ENCODE assay signal across 28 mouse cellular contexts in genomic region chr5:44481406-44481805, GRCm38 (mm10).
DNase-seq lines count a peak whose midpoint lies in the region; ATAC-seq and TF ChIP-seq lines count a peak whose summit lies in the region.
"Had no signal": no experiment of that assay in that cellular context is flagged by ENCODE, and none has a peak within 500 bp of the region (broad histone marks: within the 10 kb centered on the region; RNA-seq: fewer than 3 reads in every experiment).

No protein-coding gene starts in this region.

- no peak overlapping the region for H3K4me2 ChIP-seq in kidney, embryonic 14.5 days (replicated peaks; ENCODE audit: low read depth, low read length)
- no peak overlapping the region for H3K4me2 ChIP-seq in limb, embryonic 14.5 days (replicated peaks; ENCODE audit: low read depth, low read length, severe bottlenecking)
- H3K4me2 ChIP-seq: embryonic facial prominence, embryonic 15.5 days; heart, embryonic 12.5 days; heart, embryonic 15.5 days; hindbrain, embryonic 14.5 days had no signal

- no peaks in the 10 kb centered on the region for H3K36me3 ChIP-seq in kidney, embryonic 14.5 days (ENCODE audit: control insufficient read depth, insufficient read depth, low read length)
- H3K36me3 ChIP-seq in limb, embryonic 14.5 days (ENCODE audit: control insufficient read depth, insufficient read depth, low read length), result no peaks in the 10 kb centered on the region
- peaks cover 5% of the 10 kb centered on the region; the same call in 1 of the 2 replicates for H3K36me3 ChIP-seq in limb, embryonic 10.5 days
- H3K36me3 ChIP-seq: embryonic facial prominence, embryonic 15.5 days; G1E; heart, embryonic 12.5 days; heart, embryonic 15.5 days had no signal

- H3K27me3 ChIP-seq in kidney, embryonic 14.5 days (ENCODE audit: control insufficient read depth, insufficient read depth, low read length), result no peaks in the 10 kb centered on the region
- H3K27me3 ChIP-seq in limb, embryonic 14.5 days (ENCODE audit: control insufficient read depth, insufficient read depth, low read length), result no peaks in the 10 kb centered on the region
- no peaks in the 10 kb centered on the region for H3K27me3 ChIP-seq in limb, embryonic 10.5 days (ENCODE audit: low read depth, poor library complexity, severe bottlenecking)
- H3K27me3 ChIP-seq: CH12.LX; embryonic facial prominence, embryonic 15.5 days; heart, embryonic 12.5 days; heart, embryonic 15.5 days had no signal

- H3K27ac ChIP-seq in kidney, embryonic 14.5 days (ENCODE audit: low read depth, low read length), result no peak overlapping the region
- no peak overlapping the region for H3K27ac ChIP-seq in limb, embryonic 14.5 days (replicated peaks; ENCODE audit: low read depth, low read length)
- no peak overlapping the region for H3K27ac ChIP-seq in limb, embryonic 10.5 days
- H3K27ac ChIP-seq: embryonic facial prominence, embryonic 15.5 days; gastrocnemius, adult 2 months; heart, embryonic 15.5 days; hindbrain, embryonic 14.5 days; hindbrain, postnatal 0 days had no signal

- no peak overlapping the region for H3K9ac ChIP-seq in kidney, embryonic 14.5 days (ENCODE audit: low read depth, low read length)
- no peak overlapping the region for H3K9ac ChIP-seq in limb, embryonic 14.5 days (ENCODE audit: low read depth, low read length, severe bottlenecking)
- H3K9ac ChIP-seq: embryonic facial prominence, embryonic 15.5 days; forebrain, postnatal 0 days; heart, embryonic 12.5 days; heart, embryonic 15.5 days; hindbrain, embryonic 14.5 days had no signal

- H3K9me3 ChIP-seq in kidney, embryonic 14.5 days (ENCODE audit: control insufficient read depth, low read length), result no peaks in the 10 kb centered on the region
- H3K9me3 ChIP-seq in limb, embryonic 14.5 days (ENCODE audit: control insufficient read depth, low read length), result no peaks in the 10 kb centered on the region
- H3K9me3 ChIP-seq in limb, embryonic 10.5 days (replicated peaks), result no peaks in the 10 kb centered on the region
- H3K9me3 ChIP-seq: embryonic facial prominence, embryonic 15.5 days; G1E; heart, embryonic 12.5 days; heart, embryonic 15.5 days had no signal

- peak; percentile 61; the same call in 1 of the 2 replicates for ATAC-seq in kidney, embryonic 14.5 days (ENCODE audit: low FRiP score, low TSS enrichment)
- 0 out of 2 replicates have a peak, but pooled peaks have one; percentile 26 for ATAC-seq in limb, embryonic 14.5 days (ENCODE audit: low FRiP score, low read depth)
- ATAC-seq: forebrain, embryonic 14.5 days; forebrain, postnatal 0 days; hindbrain, postnatal 0 days had no signal

- intact Hi-C loops in heart, postnatal 10 days (cut with DNase I), result no loop called here

- DNase-seq in heart, adult 11 months, result peak; percentile 37
- no peak for DNase-seq in heart, postnatal 10 days
- no peak for DNase-seq in kidney, adult 18-20 months
- DNase-seq in limb, embryonic 14.5 days (ENCODE audit: low spot score), result no peak
- no peak for DNase-seq in limb, embryonic 10.5 days (ENCODE audit: low spot score)
- no peak for DNase-seq in lung, postnatal 10 days
- DNase-seq: adrenal gland, adult 8-10 months; adrenal gland, postnatal 25 days; B cell, adult 2 months; cerebellum, adult 11-12 months; cerebellum, adult 8-10 months; cerebellum, postnatal 10 days; cerebellum, postnatal 36 days; forebrain, postnatal 0 days; gastrocnemius, adult 2 months; gastrocnemius, postnatal 14 days; heart, adult 18-20 months; heart, postnatal 14 days; heart, postnatal 4 days had no signal

- WGBS in kidney, embryonic 14.5 days, result 45% methylated on average over 4 of the region's 4 CpGs
- WGBS in limb, embryonic 14.5 days, result 56% methylated on average over 4 of the region's 4 CpGs
- WGBS in limb, embryonic 10.5 days, result 92% methylated on average over 4 of the region's 4 CpGs

- H3K4me3 ChIP-seq in kidney, embryonic 14.5 days (ENCODE audit: low read length), result no peak overlapping the region
- no peak overlapping the region for H3K4me3 ChIP-seq in limb, embryonic 14.5 days (replicated peaks; ENCODE audit: low read length)
- H3K4me3 ChIP-seq in limb, embryonic 10.5 days, result no peak overlapping the region
- H3K4me3 ChIP-seq: embryonic facial prominence, embryonic 15.5 days; gastrocnemius, adult 2 months; heart, embryonic 12.5 days; heart, embryonic 15.5 days had no signal

- TF ChIP-seq POLR2A in limb, embryonic 14.5 days (IDR thresholded peaks at IDR 0.05; ENCODE audit: borderline replicate concordance, extremely low read depth, insufficient read depth, insufficient read length), result no peak

- H3K4me1 ChIP-seq in kidney, embryonic 14.5 days (ENCODE audit: control insufficient read depth, insufficient read depth, low read length), result peaks cover 5% of the 10 kb centered on the region; the same call in 1 of the 2 replicates
- 0 out of 2 replicates have a peak, but pooled peaks cover 10% of the 10 kb centered on the region for H3K4me1 ChIP-seq in limb, embryonic 14.5 days (ENCODE audit: control insufficient read depth, insufficient read depth, low read length)
- peaks cover 42% of the 10 kb centered on the region for H3K4me1 ChIP-seq in limb, embryonic 10.5 days
- H3K4me1 ChIP-seq: embryonic facial prominence, embryonic 15.5 days; heart, embryonic 12.5 days; heart, embryonic 15.5 days had no signal
